Mouse (Mus musculus) adrenal gland, adult 8-10 months (tissue): ENCODE results near the gene Nrd1. TPM values are rescaled to one million over a fixed set of nuclear protein-coding genes. Genes with fewer than 3 reads are reported as not detected.

Experiments
- DNase-seq: peaks from one replicate; pipeline ENCODE4 v3.0.0; 2022
- total RNA-seq, 4 experiments: library from RNA; stranded (reverse); gene quantifications; 2 replicates each; pipeline ENCODE4 v1.2.4; 2022

The Nrd1 gene
- total RNA-seq, 4 experiments from 2014 or later = 109 to 148 (median 123) TPM

DNA sequence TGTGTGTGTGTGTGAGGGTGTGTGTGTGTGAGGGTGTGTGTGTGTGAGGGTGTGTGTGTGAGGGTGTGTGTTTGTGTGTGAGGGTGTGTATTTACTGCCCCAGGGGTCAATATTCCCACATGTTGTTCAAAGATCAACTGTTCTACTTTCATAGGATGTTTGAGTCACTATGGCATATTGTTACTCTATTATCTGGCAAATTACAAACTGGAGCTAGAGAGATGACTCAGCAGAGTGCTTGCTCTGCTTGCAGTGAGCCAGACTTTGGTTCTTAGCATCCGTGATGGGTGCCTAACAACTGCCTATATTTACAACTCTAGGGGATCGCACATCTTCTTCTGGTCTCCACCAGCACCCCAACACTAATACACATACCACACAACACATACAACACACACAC lies 29.4 kb downstream of the Nrd1 start:
- DNase-seq = no peak

DNA sequence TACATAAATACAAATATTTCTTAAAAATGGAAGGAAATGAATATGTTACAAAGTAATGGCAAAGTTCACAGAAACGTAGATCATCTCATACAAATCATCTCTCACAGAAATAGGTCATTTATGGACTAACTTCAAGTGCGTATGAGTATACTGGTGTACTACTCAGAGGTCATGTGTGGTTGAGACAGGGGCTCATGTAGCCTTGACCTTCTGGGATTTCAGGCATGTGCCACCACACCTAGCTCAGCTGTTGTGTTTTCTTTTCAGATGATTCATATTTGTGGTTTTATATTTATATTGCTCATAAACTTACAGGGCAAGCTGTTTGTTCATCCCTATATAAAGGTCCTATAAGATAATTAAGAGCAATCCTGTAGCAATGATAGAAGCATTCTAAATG lies 29.8 kb downstream of the Nrd1 start:
- DNase-seq = no peak

DNA sequence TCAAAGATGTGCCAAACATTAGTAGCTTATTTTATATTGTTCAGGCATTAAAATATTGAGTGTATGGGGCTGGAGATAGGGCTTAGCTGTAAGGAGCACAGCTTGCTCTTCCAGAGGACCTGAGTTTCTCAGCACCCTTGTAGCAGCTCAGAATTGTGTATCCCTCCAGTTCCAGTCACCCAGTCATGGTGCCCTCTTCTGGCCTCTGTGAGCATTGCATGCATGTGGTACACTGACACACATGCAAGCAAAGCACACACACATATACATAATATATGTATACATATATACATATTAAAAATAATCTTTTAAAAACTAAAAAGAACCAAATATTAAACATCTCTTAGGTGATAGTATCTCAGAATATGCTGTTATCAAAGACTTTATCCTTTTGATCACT lies 35.9 kb downstream of the Nrd1 start:
- DNase-seq = no peak

DNA sequence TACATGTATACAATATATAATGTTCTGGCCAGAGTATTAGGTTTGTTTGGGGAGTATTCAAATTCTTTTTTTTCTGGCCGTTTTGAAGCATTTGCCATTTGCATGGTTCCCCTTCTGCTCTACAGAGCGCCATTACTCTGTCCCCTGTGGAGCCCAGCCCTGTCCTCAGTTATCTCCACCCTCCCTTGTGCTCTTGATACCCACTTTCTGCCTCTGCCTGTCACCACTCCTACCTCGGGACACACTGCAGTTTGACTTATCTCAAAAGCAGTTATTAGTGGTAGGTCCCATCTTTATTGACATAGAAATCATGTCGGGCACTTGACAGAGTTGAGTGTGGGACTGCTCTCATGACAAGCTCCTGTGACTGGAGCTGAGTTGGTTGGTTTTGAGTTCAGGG lies 42.3 kb downstream of the Nrd1 start:
- no peak for DNase-seq

DNA sequence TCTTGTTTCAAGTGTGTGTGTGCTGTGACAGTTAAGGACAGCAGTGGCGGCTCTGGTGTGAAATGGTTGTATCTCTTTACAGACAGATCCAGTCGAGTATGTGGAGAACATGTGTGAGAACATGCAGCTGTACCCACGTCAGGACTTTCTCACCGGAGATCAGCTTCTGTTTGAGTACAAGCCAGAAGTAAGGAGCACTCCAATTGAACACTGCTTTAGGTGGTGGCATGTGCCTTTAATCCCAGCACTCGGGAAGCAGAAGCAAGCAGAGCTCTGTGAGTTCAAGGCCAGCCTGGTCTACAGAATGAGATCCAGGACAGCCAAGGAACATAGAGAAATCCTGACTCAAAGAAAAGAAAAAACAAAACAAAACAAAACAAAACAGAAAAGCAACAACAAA lies 42.8 kb downstream of the Nrd1 start:
- DNase-seq = no peak

DNA sequence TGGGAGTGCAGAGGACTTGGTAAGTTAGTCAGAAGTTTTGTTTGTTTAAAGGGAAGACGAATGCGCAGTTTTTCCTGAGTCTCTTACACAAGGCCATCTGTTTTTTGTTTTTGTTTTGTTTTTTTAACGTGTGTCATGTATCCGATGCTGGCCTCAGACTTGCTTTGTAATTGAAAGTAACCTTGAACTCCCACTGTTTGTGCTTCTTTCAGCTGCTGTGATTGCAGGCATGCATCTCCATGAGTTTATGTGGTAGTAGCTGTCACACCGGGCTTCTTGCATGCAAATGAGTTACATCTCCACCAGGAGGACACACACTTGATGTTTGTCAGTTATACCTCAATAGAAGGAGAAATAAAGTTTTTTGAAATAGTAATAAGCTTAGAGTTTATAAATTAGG lies 43.3 kb downstream of the Nrd1 start:
- no peak for DNase-seq

DNA sequence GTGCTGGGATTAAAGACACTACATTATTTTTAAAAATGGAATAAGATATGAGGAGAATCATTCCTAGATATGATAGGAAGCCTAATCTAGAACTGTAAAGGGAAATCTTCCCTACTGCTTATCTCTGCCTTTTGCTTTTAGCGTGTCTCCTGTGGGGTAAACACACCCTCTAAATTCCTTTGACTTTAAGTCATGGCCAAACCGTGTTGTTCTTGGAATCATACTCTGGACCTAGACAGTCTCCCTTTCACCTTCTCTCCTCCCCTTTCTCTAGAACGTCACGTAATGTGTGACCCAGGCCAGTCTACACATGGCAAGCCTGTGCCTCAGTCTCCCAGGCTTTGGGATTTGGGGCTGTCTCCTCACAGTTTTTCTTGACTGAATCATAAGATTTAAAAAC lies 47.8 kb downstream of the Nrd1 start:
- no peak for DNase-seq

DNA sequence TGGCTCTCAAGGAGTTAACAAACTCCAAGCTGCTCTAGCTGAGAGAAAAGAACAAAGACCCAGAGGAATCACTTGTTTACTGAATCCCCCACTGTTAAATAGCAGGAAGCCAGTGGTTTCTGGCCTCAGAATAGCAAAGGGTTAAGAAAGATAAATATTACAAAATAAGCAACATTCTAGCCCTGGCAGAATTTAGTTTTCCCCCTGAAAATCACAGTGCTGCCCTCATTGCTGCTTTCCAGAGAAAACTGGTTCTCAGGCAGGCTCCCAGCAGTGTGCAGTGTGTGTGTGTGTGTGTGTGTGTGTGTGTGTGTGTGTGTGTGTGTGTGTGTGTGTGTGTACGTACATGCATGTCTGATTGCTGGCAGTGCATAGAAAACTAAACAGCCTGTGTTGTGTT lies 51.8 kb downstream of the Nrd1 start:
- no peak for DNase-seq

DNA sequence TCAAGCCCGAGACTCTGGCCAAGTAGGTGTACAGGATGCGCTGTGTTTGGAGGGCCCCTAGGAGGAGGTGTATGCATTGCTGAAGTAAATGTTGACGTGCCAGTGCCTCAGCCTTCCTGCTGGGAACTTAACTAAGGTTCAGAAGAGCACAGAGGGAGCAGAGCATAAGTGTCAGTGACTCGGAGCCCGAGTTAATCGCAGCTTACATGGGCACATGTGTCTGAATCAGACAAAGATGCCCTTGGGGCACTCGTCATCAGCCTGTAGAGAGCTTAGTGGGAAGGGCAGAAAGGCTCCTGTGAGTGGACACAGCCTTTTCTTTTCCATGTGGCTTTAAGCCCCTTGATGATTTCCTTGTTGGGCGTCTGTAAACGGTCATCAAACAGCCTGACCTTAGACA lies 53.5 kb downstream of the Nrd1 start:
- DNase-seq = no peak

DNA sequence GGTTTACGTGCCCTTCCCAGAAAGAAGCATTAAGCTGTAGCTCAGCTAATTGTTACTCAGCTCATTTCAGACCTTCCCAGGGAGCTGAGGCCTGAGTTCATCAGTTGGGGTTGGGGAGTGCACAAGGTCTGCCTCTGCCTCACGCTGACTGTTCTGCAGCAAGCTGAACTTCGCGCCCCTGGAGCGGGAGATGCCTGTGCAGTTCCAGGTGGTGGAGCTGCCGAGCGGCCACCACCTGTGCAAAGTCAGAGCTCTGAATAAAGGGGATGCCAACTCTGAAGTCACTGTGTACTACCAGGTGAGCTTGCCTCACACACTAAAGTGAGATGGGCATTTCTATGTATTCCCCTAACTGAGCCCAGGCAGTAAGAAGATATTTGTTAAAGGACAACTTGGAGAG lies 55.9 kb downstream of the Nrd1 start:
- DNase-seq = no peak

DNA sequence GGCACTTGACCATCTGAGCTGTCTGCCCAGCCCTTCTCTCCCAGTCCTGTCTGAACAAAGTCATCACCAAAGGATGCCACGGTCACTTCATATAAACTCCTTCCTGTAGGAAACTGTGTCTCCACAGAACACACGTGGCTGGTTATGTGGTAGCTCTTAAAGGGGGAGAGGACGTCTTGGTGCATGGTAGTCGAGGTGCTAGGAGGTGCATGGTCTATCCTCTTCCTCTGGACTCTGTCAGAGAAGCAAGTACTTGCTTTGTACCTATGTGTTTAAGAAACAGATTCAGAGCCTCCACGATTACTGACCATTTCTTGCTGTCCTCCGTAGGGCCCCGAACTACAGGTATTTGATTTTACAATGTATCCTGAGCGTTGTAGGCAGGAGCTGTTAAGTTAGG lies 57.2 kb downstream of the Nrd1 start:
- DNase-seq = no peak

DNA sequence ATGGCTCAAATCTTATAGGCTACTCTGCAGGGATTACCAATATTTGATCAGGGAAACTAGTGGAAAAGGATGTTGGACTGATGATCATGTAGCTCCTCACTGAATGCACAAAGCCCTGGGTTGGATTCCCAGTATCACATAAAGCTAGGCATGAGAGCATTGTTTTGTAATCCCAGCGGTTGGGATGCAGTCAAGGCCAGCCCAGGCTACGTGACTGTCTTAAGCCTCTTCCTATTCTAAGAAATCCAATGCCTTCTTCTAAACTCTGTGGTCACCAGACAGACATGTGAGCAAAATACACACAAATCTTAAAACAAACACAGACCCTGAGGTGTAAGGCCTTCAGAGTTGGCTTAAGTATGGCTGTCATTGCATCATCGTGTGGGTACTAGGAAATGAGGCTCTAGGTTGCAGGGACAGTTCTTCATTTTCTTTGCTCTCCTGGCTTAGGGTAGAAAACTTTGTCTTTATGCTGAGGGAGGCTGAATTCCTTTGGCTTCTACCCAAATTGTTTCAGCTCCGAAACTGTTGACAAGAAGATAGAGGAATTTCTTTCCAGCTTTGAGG lies 58.9 kb downstream of the Nrd1 start:
- no peak for DNase-seq

DNA sequence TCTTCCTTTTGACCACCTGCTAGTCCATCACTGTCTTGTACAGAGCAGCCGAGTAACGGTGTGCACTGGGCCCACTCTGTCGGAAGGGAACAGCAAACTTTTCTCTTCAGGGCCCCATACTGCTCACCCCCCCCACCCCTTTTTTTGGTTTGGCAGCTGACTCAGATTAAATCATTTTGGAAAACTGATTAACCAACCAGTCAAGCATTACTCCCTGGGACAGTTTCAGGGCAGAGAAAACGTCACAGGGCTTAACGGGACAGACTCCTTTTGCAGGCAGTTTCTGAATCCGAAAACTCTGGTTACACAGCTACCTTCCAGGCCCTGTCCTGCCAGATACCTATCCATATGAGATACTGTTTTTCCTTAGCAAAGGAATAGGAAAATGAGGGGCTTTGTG lies 64.5 kb downstream of the Nrd1 start:
- no peak for DNase-seq

DNA sequence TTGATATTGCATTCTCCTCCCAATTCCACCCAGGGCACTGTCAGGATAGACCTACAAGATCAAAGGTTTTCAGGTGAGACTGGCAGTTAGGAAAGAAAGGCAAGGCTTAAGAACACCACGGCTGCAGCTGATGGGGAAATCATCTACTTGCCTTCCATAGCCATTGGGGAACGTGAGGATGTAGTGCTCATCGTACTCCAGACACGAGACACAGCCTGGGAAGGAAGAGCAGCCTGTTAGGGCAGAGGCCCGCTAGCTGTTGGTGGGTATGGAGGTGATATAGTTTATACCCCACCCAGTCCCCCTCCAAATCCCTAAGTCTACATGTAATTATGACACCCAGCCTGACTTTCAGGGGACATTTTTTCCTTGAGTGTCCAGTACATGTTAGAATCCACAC lies 65.3 kb downstream of the Nrd1 start:
- DNase-seq = no peak

DNA sequence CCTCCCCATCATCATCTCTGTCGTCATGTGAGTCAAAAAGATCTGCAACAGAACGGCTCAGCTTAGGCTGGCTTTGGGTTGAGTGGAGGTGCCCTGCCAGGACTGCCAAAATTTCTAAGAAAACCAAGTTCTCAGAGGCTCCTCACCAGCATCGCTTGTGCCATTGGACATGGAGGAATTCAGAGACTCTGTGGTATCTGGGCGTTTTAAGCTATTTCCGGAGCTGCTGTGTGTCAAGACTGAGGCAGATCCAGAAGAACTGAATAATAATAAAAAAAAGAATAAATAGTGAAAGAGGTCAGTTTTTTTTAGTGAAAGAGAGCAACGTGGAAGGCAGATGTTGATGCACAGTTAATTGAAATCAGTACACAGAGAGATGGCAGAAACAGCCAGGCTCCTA lies 72.4 kb downstream of the Nrd1 start:
- DNase-seq = no peak

DNA sequence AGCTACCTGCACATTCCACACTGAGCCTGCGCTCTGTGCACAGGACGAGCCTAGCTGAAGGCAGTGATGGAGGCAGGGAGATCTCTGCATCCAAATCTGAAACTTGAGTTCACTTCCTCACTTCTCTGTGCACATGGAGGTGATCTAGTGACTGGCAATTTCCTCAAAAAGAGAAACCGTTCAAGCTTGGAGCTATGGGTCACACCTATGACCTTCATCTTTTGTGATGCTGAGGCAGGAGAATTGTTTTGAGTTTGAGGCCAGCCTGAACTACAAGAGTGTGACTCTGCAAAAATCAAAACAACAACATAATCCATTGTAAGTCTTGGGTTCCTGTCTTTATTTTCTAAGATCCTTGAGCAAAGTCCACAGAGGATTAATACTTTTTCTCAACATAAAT lies 72.8 kb downstream of the Nrd1 start:
- DNase-seq = no peak

DNA sequence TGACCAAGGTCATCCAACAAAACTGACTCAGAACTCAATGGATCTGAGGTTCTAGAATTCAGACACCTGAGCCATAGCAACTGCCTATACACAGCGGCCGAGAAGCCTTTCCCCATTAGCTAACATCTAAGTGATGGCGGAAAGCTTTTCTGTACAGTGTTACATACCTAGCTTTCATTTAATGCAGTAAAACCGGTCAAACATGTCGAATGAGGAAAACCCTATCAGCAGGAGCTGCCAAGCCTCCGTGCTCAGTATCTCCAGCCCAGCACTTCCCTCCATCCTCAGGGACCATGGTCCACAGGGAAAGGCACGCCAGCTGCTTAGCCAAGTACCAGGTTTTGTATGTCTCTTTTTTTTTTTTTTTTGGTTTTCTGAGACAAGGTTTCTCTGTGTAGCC lies 78.5 kb downstream of the Nrd1 start:
- no peak for DNase-seq

DNA sequence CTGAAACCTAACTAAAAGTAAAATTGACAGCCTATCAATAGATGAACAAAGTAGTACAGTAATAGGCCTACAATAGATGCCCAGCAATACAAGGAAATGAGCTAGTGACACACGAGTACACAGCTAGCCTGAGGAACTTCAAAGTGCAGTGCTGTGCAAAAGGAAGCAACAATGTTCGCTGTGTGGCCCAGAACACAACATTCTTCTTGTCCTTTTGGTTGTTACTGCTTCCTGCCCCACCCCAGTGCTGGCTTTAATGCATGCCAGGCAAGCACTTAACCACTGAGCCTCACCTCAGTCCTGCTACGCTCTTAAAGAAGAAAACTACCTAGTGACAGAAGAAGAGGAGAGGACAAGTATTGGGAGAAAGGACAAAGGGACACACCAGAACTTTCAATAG lies 79.2 kb downstream of the Nrd1 start:
- DNase-seq = no peak

DNA sequence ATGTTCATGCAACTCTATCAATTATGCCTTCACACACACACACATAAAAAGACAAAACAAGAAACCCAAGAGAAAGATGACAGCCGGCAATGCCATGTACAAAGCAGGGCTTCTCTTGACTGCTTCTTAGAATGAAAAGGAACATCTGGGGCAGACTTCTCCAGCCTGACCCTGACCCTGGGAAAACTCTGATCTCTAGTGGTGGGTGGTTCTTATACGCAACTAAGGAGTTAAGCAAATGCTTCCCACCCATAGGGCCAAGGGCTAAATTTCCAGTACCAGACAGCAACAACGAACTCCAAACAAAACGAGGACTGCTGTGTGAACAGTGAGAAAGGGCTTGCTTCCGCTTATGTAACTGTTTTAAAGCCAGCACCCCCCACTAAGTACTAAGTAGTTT lies 79.7 kb downstream of the Nrd1 start:
- DNase-seq = no peak

DNA sequence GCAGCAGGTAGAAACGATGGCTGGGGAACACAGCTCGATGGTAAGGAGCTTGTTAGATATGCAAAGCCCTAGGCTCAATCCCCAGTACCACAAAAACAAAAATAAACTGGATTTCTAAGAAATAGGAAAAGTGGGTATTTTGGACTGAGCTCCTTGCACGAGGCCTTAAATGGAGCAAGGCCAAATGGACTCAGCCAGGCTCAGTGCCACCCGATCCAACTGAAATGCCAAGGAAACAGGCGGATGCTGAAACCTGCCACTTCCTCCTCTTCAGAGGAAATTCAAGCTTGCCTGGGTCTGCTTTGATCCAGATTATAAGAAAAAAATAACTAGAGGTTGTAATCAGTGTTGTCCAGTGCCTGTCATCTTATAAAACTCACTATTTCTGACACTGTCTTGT lies 88.7 kb downstream of the Nrd1 start:
- peak; percentile 58 for DNase-seq

DNA sequence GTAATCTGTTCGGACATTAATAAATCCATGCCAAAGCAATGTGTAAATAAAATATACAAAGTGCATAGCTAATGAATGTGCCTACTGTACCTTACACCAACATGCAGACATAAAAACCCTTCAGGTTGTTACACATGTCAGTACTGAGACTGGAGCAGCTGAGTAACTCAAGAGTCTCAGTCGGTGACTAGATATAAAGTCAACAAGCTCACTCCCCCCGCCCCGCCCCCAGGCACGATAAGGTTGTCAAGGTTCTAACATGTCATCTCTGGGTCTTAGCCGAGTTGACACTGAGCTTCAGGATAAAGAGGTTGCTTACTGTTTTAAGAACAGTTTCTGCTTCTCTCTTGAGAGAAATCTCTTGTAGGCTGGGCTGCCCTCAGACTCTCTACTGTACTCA lies 89.5 kb downstream of the Nrd1 start:
- no peak for DNase-seq

DNA sequence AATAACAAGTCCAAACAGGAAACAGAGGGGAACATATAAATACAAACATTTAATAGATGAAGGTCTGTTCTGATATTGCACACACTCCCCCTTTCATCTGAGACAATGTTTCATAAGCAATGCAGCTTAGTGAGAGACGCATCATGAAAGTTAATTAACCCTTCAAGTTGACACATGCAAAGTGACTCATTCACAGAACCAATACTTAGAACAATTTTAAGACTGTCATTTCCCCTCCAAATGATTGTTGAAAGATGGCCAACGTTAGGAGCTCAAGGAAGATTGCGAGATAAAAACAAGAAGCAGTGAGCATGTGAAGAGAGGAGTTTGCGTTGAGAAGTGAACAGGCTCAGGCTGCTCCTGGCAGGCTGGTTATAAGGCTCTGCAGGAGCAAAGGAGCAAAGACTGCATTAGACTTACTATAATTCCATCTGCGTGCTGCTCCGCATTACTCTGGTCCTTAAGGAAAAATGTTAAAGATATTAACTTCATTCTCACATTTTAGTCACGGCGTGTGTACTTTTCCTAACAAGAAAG lies 90.9 kb downstream of the Nrd1 start:
- no peak for DNase-seq

DNA sequence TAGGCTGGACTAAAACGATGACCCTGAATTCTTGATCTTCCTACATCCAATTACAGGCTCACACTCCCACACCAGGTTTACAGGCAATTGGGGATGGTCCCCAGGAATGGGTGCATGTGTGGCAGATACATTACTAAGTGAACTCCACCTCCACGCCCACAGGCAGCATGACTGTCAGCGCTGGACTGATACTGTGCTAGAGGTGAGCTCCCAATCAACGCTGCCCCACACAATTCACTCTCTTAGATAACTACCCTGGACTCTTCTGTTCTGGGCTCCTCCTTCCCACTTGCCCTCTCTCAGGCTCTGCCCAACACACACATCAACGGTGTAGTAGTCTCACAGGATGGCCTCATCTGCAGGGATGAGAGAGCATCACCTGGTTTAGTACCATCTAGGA lies 91.9 kb downstream of the Nrd1 start:
- no peak for DNase-seq

DNA sequence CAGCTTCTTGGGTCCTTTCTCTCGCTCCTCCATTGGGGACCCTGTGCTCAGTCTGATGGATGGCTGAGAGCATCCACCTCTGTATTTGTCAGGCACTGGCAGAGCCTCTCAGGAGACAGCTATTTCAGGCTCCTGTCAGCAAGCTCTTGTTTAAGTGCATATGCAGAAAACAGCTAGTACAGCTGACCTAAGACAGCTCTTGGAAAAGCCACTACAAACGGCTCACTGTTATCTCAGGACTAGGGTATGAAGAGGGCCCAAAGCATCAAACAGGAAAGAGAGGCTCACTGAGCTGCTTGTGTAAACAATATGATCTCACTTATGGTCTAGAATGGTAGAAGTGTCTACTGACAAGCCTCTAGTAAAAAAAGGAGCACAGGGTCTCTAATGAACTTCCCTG lies 93.8 kb downstream of the Nrd1 start:
- no peak for DNase-seq

DNA sequence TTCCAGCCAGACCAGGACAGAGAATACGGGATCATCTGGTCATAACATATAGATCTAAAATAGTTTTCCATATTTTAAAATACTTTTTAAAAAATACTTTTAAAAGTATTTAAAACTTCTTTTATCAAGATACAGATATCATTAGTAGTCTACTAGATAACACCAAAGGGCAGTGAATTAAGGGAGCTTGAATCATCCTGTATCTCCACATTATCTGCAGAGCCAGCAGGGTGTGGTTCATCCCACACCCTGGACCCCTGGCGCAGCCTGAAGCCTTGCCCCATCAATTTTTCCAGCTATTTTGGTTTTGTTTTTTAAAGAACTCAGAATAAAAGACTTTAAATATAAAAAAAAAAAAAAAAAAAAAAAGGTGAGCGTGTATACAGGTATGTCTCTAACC lies 98.4 kb downstream of the Nrd1 start:
- no peak for DNase-seq
